Mouse (Mus musculus) liver, embryonic 13.5 days (tissue): Measurements from ENCODE around the gene Isoc2b. TPM values are rescaled to one million over a fixed set of nuclear protein-coding genes. Genes with fewer than 3 reads are reported as not detected.

Source experiments
- ATAC-seq: fragments of 200-750 bp; cut with Nextera tagmentation; 2 replicates; pipeline ENCODE4 v1.8.0; 2017; ENCODE audit warnings: low read depth, mild to moderate bottlenecking, moderate number of reproducible peaks, moderate library complexity
- DNase-seq: peaks from one replicate; pipeline ENCODE4 v3.0.0; 2022
- H3K27ac ChIP-seq: fragments of 300-500 bp; sonication (generic); 2 replicates; pipeline ENCODE4 v1.5.1; 2015; ENCODE audit warnings: moderate library complexity, mild to moderate bottlenecking, inconsistent platforms
- H3K27me3 ChIP-seq: fragments of 300-500 bp; sonication (generic); 2 replicates; pipeline ENCODE4 v1.6.1; 2015; ENCODE audit warnings: mild to moderate bottlenecking, inconsistent platforms
- H3K36me3 ChIP-seq: fragments of 300-500 bp; sonication (generic); 2 replicates; pipeline ENCODE4 v1.6.1; 2015; ENCODE audit warnings: mild to moderate bottlenecking, inconsistent platforms
- H3K4me1 ChIP-seq: fragments of 300-500 bp; sonication (generic); replicated peaks from 2 replicates; pipeline ENCODE4 v1.6.1; 2015; ENCODE audit warnings: inconsistent platforms
- H3K4me2 ChIP-seq: fragments of 300-500 bp; sonication (generic); 2 replicates; pipeline ENCODE4 v1.6.1; 2015; ENCODE audit warnings: inconsistent platforms, mild to moderate bottlenecking, moderate library complexity
- H3K4me3 ChIP-seq: fragments of 300-500 bp; sonication (generic); replicated peaks from 2 replicates; pipeline ENCODE4 v1.5.1; 2015; ENCODE audit warnings: mild to moderate bottlenecking, inconsistent platforms
- H3K9ac ChIP-seq: fragments of 300-500 bp; sonication (generic); 2 replicates; pipeline ENCODE4 v1.6.1; 2015; ENCODE audit warnings: mild to moderate bottlenecking, inconsistent platforms
- H3K9me3 ChIP-seq: fragments of 300-500 bp; sonication (generic); replicated peaks from 2 replicates; pipeline ENCODE4 v1.6.1; 2016; ENCODE audit warnings: inconsistent platforms
- WGBS: fragments of 180-500 bp; shearing (Covaris S2); methylation state at CpG from one replicate; pipeline ENCODE4 v1.1.7; 2015; ENCODE audit not compliant: insufficient replicate concordance; 5-methylcytosine and 5-hydroxymethylcytosine counted together
- polyA plus RNA-seq: library from polyadenylated mRNA; unstranded; fragments of >200 nt; fragmentation: Nextera tagmentation; extraction: Ambion mirVana; gene quantifications from 2 replicates; pipeline ENCODE4 v1.2.1, GENCODE M21; 2015

The Isoc2b gene
- polyA plus RNA-seq, 1 experiment from 2014 or later = 3.1 TPM

DNA sequence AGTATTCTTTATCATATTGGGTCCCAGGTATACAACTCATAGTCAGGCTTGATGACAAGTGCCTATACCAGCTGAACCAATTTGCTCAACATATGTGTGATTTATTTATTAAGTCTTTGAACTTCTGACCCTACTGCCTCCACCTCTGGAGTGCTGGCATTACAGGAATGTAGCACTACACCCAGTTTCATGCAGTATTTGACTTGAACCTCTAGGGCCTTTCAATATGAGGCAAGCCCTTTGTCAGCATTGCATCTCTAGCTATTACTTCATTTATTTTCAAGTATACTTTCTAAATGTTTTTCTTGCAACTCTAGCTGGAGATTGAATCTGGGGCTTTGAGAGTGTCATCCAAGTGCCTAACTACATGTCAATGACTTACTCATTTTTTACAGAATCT lies 67.8 kb downstream of the Isoc2b start:
- Histone ChIP-seq H3K4me2 (no peak overlapping the region), H3K9ac (no peak overlapping the region), H3K4me3 (no peak overlapping the region), H3K4me1 (peaks cover 13% of the 10 kb centered on the region), H3K9me3 (no peaks in the 10 kb centered on the region), H3K36me3 (peaks cover 64% of the 10 kb centered on the region), H3K27ac (no peak overlapping the region), H3K27me3 (no peaks in the 10 kb centered on the region)
- ATAC-seq = no peak
- no peak for DNase-seq

GRCm38 (mm10) chr7:4795767-4796433 lies 74.2 kb downstream of the Isoc2b start:
- no peak for DNase-seq
- H3K9ac ChIP-seq = no peak overlapping the region
- H3K27me3 ChIP-seq = no peaks in the 10 kb centered on the region
- no peak for ATAC-seq
- H3K4me1 ChIP-seq = peaks cover 35% of the 10 kb centered on the region
- 66% methylated on average over 7 of the region's 7 CpGs for WGBS
- no peak overlapping the region; the same call in none of the 2 replicates for H3K27ac ChIP-seq
- no peaks in the 10 kb centered on the region for H3K9me3 ChIP-seq
- H3K4me3 ChIP-seq = no peak overlapping the region
- H3K4me2 ChIP-seq = no peak overlapping the region
- peaks cover 53% of the 10 kb centered on the region for H3K36me3 ChIP-seq

Other genes starting within 250 kb of the Isoc2b start
- gene Tmem86b, start 238.8 kb downstream of the Isoc2b start, polyA plus RNA-seq = 22.6 and 25.1 TPM in 2 replicates
- 5.7 and 7.1 TPM in 2 replicates for gene Ppp6r1, start 211.2 kb downstream of the Isoc2b start, polyA plus RNA-seq
- gene Hspbp1, start 185.2 kb downstream of the Isoc2b start, polyA plus RNA-seq = 77.8 and 83.4 TPM in 2 replicates
- gene Brsk1, start 179.7 kb downstream of the Isoc2b start, polyA plus RNA-seq = 0.08 and 0.10 TPM in 2 replicates
- gene Tmem150b, start 145.0 kb downstream of the Isoc2b start, polyA plus RNA-seq = 0.09 and 0.15 TPM in 2 replicates
- gene Kmt5c, start 130.1 kb downstream of the Isoc2b start, polyA plus RNA-seq = 61.6 and 63.9 TPM in 2 replicates
- gene Cox6b2, start 117.2 kb downstream of the Isoc2b start, polyA plus RNA-seq = 98.6 and 105 TPM in 2 replicates
- gene Fam71e2, start 99.0 kb downstream of the Isoc2b start, polyA plus RNA-seq = not detected in 2 replicates
- 0.05 TPM in 1 of 2 replicates, not detected in the other for gene Il11, start 87.4 kb downstream of the Isoc2b start, polyA plus RNA-seq
- gene Tmem190, start 87.3 kb downstream of the Isoc2b start, polyA plus RNA-seq = 0.44 TPM in 1 of 2 replicates, not detected in the other
- gene Tmem238, start 80.6 kb downstream of the Isoc2b start, polyA plus RNA-seq = 13.7 and 14.6 TPM in 2 replicates
- 242 and 279 TPM in 2 replicates for gene Rpl28, start 77.4 kb downstream of the Isoc2b start, polyA plus RNA-seq
- 282 and 292 TPM in 2 replicates for gene Ube2s, start 57.7 kb downstream of the Isoc2b start, polyA plus RNA-seq
- not detected in 2 replicates for gene Shisa7, start 25.6 kb downstream of the Isoc2b start, polyA plus RNA-seq
- 0.45 and 0.52 TPM in 2 replicates for gene Isoc2a, start 6.9 kb upstream of the Isoc2b start, polyA plus RNA-seq
- gene Gm36210, start 36.3 kb upstream of the Isoc2b start, polyA plus RNA-seq = 0.07 TPM in 1 of 2 replicates, not detected in the other
- gene Zfp628, start 45.0 kb upstream of the Isoc2b start, polyA plus RNA-seq = 1.4 and 1.6 TPM in 2 replicates
- gene Nat14, start 51.8 kb upstream of the Isoc2b start, polyA plus RNA-seq = 0.57 and 0.67 TPM in 2 replicates
- 0.03 and 0.09 TPM in 2 replicates for gene Ssc5d, start 55.5 kb upstream of the Isoc2b start, polyA plus RNA-seq
- gene Sbk2, start 94.1 kb upstream of the Isoc2b start, polyA plus RNA-seq = not detected in 2 replicates
- gene Sbk3, start 100.9 kb upstream of the Isoc2b start, polyA plus RNA-seq = not detected in 2 replicates
- 4.0 TPM in 2 replicates for gene Zfp579, start 125.9 kb upstream of the Isoc2b start, polyA plus RNA-seq
- gene Zfp524, start 144.2 kb upstream of the Isoc2b start, polyA plus RNA-seq = 9.8 and 10.0 TPM in 2 replicates
- gene Fiz1, start 144.4 kb upstream of the Isoc2b start, polyA plus RNA-seq = 15.8 and 18.7 TPM in 2 replicates
- gene Gm44973, start 145.2 kb upstream of the Isoc2b start, polyA plus RNA-seq = 1.1 and 1.5 TPM in 2 replicates
- 1.4 TPM in 2 replicates for gene Zfp865, start 150.1 kb upstream of the Isoc2b start, polyA plus RNA-seq
- gene Ccdc106, start 150.3 kb upstream of the Isoc2b start, polyA plus RNA-seq = 0.84 and 1.4 TPM in 2 replicates
- gene 4632433K11Rik, start 163.9 kb upstream of the Isoc2b start, polyA plus RNA-seq = 0.09 TPM in 1 of 2 replicates, not detected in the other
- 0.93 and 1.4 TPM in 2 replicates for gene Zfp784, start 168.2 kb upstream of the Isoc2b start, polyA plus RNA-seq
- 2.2 and 2.7 TPM in 2 replicates for gene Zfp580, start 181.3 kb upstream of the Isoc2b start, polyA plus RNA-seq
- gene U2af2, start 191.9 kb upstream of the Isoc2b start, polyA plus RNA-seq = 79.1 and 83.0 TPM in 2 replicates
- 45.6 and 48.2 TPM in 2 replicates for gene Epn1, start 210.0 kb upstream of the Isoc2b start, polyA plus RNA-seq
- not detected in 2 replicates for gene Rfpl4, start 246.7 kb upstream of the Isoc2b start, polyA plus RNA-seq